Mouse (Mus musculus) fat pad, adult 2 months (tissue): ENCODE measurements at regions not wholly inside any gene's neighbourhood (a gene's known extent, or its start where the extent isn't known, plus 50 kb on each side); places are given as distances from the start of the nearest gene placed in this dataset.

Experiments used
- DNase-seq: peaks from one replicate; pipeline ENCODE4 v3.0.0-alpha.2; 2011; ENCODE audit warnings: low read depth, low spot score; ENCODE audit errors: extremely low read depth

- DNase-seq: no peak
Observed at GRCm38 (mm10) chr14:46706462-46706861, 53.9 kb upstream of the Cdkn3 start.

- DNase-seq: peak; percentile 30
Observed at GRCm38 (mm10) chr14:46704316-46704751, 56.0 kb upstream of the Cdkn3 start.

GRCm38 (mm10) chr14:46702669-46703435 lies 57.5 kb upstream of the Cdkn3 start:
- no peak for DNase-seq

GRCm38 (mm10) chr14:46692571-46692970 lies 67.8 kb upstream of the Cdkn3 start:
- DNase-seq: no peak

- DNase-seq: no peak
Observed at GRCm38 (mm10) chr14:46692067-46692466, 68.3 kb upstream of the Cdkn3 start.

- no peak for DNase-seq
Observed at GRCm38 (mm10) chr14:46682728-46683127, 77.6 kb upstream of the Cdkn3 start.

- DNase-seq: no peak
Observed at GRCm38 (mm10) chr14:46678935-46679334, 81.4 kb upstream of the Cdkn3 start.

- DNase-seq: no peak
Observed at GRCm38 (mm10) chr14:46671482-46672225, 88.7 kb upstream of the Cdkn3 start.

GRCm38 (mm10) chr14:46671062-46671461 lies 89.3 kb upstream of the Cdkn3 start:
- DNase-seq: no peak

- DNase-seq: no peak
Observed at GRCm38 (mm10) chr14:46670221-46671046, 89.9 kb upstream of the Cdkn3 start.

GRCm38 (mm10) chr14:46668275-46668674 lies 92.1 kb upstream of the Cdkn3 start:
- DNase-seq: no peak

- DNase-seq: no peak
Observed at GRCm38 (mm10) chr14:46664305-46664704, 96.0 kb upstream of the Cdkn3 start.

- no peak for DNase-seq
Observed at GRCm38 (mm10) chr14:46663529-46663928, 96.8 kb upstream of the Cdkn3 start.

GRCm38 (mm10) chr14:46661792-46662545 lies 98.4 kb upstream of the Cdkn3 start:
- no peak for DNase-seq

- DNase-seq: no peak
Observed at GRCm38 (mm10) chr14:46661118-46661791, 99.1 kb upstream of the Cdkn3 start.

- no peak for DNase-seq
Observed at GRCm38 (mm10) chr14:46659365-46659764, 101.0 kb upstream of the Cdkn3 start.

- no peak for DNase-seq
Observed at GRCm38 (mm10) chr14:46656249-46656648, 104.1 kb upstream of the Cdkn3 start.

GRCm38 (mm10) chr14:46647319-46647974 lies 112.9 kb upstream of the Cdkn3 start:
- DNase-seq: no peak

- no peak for DNase-seq
Observed at GRCm38 (mm10) chr14:46646673-46647318, 113.5 kb upstream of the Cdkn3 start.
